Mouse (Mus musculus) heart, postnatal 25 days (tissue): Measurements from ENCODE around the gene Cyp21a1. TPM values are rescaled to one million over a fixed set of nuclear protein-coding genes. Genes with fewer than 3 reads are reported as not detected.
"Not testable (repeated sequence)": the region's sequence is repeated elsewhere in the genome, so short reads cannot be mapped to it uniquely, and the experiment has no call there.

Experiments used
- DNase-seq: peaks from one replicate; pipeline ENCODE4 v3.0.0; 2022; ENCODE audit warnings: low spot score
- intact Hi-C: fragments of 180-260 bp; cut with DNase I; formaldehyde crosslinking; loops from one replicate; pipeline ENCODE4 v1.15.1; 2025
- total RNA-seq, 2 experiments: library from RNA; stranded (reverse); gene quantifications; 2 replicates each; pipeline ENCODE4 v1.2.3; 2021

The Cyp21a1 gene
- total RNA-seq, 2 experiments from 2014 or later, result not detected

DNA sequence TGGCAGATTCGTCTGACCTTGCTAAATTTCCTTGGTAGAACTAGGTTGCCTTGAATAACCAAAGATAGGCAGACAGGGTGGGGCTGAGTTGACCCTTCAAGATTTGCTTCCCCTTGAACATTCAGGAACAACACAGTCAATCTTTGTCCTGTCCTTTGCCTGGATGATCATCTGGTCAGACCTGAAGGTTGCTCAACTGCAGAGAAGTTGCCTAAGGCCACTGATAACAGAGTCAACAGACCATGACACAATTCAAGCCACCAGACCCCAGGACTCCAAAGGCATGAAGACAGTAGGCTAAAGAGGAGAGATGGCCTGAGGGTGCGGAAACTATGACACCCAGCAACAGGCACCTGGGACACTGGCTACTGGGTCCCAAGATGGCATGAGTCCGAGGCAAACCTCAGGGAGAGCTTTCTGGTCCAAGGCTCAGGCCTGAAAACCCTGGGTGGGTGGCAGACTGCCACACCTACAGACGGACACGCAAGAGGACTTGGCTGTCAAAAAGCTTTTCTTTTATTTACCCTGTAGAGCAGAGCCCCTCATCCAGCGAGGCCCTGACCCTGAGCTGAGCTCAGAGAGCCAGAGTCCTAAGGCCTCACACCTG is 4.3 kb upstream of the Cyp21a1 start:
- DNase-seq, result no peak

DNA sequence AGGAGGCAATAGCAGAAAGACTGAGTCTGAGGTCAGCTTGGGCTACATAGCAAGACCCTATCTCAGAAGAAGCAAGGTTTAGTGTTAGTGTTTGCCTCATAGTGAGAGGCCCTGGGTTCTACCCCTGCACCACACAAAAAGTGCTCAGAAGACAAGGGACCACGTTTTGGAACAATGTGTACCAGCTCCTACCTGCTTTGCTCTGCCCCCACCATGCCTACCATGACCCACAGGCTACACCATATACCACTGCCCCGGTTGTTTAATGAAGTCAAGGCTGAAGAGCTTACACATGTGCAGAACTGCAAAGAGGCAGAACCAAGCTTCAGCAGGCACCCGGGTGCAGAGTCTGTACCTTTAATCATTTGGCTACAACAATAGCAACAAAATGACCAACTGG is 2.8 kb upstream of the Cyp21a1 start:
- intact Hi-C loops, result no loop called here

More for the DNA sequence above, 4.3 kb upstream of the Cyp21a1 start:
- intact Hi-C loops, result no loop called here

DNA sequence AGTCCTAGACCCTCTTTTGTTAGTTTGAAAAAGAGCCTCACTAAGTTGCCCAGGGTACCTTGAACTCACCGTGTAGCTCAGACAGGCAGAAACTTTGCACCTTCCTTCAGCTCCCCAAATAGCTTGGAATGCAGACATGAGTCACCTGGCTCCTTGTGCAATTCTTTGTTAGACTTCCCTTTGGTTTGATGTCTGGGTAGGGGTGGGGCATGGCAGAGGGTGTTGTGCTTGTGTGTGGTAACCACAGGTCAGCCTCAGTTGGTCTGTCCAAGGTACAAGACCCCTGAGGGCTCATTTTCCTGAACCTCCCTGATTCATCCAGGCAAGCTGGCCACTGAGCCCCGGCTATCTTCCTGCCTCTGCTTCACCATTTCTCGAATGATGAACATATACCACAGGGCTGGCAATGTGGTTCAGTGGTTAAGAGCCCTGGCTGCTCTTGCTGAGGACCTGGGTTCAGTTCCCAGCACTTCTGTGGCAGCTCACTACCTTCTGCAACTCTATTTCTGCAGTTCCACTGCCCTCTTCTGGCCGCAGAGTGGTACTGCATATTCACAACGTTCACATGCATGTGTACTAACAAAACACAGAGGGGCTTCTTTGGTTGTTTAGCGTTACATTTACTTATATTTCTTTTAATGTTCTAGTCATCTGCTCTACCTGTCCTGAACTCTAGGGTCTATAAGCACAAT is 656 bp upstream of the Cyp21a1 start:
- DNase-seq, result no peak
- intact Hi-C loops, result no loop called here

More for the DNA sequence above, 2.8 kb upstream of the Cyp21a1 start:
- no peak for DNase-seq

DNA sequence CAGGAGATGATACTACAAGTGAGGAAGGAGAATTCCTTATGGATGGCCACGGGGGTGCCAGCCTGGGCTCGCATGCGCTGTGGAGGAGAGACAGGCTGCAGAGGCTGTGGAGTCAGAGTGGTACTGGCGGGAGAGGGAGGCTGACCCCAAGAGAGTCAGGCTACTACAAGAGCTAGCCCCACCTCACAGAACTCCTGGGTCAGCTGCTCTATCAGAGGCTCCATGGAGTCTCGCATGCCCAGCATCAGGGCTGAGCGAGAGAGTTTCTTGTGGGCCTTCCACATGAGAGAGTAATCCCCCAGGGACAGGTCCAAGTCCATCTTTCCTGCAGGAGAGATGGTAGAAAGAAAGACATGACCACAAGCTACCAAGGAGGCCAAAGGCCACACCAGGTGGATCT is 994 bp downstream of the Cyp21a1 start:
- DNase-seq, intact Hi-C loops: not testable (repeated sequence)

DNA sequence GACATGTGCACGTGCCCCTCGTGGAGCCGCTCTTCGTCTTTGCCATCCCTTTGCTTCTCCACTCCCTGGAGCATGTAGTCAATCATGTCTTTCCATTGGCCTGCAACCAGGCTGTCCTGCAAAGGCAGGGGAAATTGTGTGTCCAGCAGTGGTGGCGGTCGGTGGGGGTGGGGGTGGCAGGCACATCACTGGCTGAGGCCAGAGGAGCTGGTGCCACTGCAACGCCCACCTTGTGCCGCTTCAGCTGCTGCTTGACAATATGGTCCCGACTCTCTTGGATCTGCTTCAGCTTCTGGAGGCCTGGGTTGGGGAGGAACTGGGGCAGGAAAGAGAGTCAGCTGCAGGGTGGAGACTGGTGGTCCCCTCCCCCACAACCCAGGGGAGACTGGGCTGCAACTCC is 1.6 kb downstream of the Cyp21a1 start:
- intact Hi-C loops, DNase-seq: not testable (repeated sequence)

DNA sequence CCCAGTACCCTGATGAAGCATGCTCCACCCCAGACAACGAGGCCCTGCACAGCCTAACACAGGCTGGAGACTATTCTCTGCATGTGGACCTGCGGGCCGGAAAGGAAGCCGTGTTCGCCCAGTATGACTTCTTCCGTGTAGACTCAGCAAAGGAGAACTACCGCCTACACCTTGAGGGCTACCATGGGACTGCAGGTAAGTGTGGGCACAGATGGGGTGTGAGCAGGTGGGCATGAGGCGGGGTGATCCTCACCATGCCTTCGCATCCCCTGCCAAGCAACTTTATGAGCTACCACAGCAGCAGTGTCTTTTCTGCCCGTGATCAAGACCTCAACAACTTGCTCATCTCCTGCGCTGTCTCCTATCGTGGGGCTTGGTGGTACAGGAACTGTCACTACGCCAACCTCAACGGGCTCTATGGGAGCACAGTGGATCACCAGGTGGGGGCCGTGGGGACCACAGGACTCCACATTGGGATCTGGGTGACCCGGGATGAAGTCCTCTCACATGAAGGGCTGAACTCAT is 3.5 kb downstream of the Cyp21a1 start:
- DNase-seq, intact Hi-C loops: not testable (repeated sequence)

DNA sequence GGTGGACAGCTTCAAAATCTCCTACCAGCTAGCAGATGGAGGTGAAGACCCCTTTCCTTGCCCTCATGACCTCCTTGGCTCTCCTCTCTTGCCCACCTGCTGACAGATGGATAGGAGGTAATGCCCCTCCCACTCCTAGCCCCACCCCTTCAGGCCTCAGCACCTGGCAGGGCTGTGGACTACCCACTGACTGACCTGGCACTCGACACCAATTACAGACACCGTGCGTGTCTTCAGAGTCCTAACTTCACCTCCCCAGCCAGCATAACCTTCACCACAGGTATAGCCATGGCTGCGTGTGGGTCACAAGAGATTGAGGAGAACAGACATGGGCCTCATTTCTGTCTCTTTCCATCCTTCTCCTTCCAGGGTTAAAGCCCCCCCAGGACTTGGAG is 4.8 kb downstream of the Cyp21a1 start:
- intact Hi-C loops, result loop anchor here (5.0 kb wide), 1 partner anchor 82 kb away; no protein-coding TSS in a partner anchor
- DNase-seq, result no peak

DNA sequence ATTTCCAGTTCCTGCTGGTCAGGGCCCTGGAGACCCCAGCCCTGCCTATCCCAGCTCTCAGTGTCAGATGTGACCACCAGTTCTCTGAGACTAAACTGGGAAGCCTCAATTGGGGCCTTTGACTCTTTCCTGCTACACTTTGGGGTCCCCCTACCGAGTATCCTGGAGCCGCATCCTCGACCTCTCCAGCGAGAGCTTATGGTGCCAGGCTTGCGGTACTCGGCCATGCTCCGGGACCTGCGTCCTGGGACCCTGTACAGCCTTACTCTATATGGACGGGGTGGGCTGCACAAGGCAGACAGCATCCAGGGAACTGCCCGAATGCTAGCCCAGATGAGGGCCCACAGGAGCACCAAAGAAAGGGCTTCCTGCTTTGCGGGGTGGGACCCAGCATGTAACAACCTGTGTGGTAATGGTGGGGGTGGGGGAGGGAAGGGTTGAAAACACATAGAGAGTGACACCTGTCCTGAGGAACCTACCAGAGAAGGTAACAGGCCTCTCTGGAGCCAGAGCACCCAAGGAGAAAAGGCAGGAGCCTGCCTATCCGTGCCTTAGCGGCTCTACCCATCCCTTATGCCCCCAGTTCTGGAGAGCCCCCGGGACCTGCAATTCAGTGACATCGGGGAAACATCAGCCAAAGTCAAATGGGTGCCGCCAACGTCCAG is 5.4 kb downstream of the Cyp21a1 start:
- DNase-seq, result no peak
- intact Hi-C loops, result loop anchor here (5.0 kb wide), 1 partner anchor 82 kb away; no protein-coding TSS in a partner anchor

DNA sequence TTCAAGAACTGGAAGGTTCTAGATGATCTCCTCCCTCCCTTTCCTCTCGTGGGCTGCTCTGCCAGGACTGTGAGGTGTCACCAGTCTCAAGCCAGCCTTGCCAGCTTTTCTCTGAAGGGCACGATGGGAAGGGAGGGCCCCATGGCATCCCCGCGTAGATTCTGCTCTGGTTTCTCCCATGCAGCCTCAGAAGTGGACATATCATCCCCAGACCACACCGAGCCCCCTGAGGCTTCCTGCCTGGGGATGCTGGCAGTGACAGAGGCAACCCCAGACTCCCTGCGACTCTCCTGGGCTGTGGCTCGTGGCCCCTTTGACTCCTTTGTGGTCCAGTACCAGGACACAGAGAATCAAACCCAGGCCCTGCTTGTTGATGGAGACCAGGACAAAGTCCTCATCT is 6.3 kb downstream of the Cyp21a1 start:
- intact Hi-C loops, result loop anchor here (5.0 kb wide), 1 partner anchor 81 kb away; no protein-coding TSS in a partner anchor
- not testable (repeated sequence) for DNase-seq

DNA sequence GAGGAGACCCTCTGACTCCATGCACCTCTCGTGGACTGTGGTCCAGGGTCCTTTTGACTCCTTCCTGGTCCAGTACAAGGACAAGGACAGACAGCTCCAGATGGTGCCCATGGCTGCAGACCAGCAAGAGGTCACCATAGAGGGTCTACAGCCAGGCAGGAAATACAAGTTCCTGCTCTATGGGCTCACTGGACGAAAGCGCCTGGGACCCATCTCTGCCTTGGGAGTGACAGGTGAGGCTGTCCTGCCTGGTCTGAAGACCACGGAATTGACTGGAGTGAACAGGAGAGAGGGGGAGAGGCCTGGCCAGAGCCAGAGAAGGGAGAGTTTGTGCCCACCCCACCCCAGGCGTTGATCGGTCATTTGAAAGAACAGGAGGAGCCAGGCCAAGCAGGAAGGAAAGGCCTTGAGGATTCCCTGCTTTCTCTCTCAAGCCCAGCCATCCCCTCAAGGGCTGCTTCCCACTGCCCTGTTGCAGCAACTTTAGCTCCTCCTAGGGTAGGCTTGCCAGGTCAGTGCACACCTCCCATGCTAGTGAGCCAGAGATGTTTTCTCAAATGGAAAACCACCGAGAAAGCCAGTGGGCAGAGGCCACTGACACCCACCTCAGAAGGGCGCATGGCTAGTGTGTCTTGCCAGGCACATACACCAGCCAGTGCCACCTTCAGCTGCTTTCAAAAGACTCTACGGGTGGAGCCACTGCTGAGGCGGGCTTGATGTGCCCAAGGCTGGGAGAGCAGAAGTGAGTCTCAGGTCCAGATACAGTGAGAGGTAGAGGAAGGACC is 7.0 kb downstream of the Cyp21a1 start:
- intact Hi-C loops, result loop anchor here (5.0 kb wide), 1 partner anchor 80 kb away; no protein-coding TSS in a partner anchor
- not testable (repeated sequence) for DNase-seq

DNA sequence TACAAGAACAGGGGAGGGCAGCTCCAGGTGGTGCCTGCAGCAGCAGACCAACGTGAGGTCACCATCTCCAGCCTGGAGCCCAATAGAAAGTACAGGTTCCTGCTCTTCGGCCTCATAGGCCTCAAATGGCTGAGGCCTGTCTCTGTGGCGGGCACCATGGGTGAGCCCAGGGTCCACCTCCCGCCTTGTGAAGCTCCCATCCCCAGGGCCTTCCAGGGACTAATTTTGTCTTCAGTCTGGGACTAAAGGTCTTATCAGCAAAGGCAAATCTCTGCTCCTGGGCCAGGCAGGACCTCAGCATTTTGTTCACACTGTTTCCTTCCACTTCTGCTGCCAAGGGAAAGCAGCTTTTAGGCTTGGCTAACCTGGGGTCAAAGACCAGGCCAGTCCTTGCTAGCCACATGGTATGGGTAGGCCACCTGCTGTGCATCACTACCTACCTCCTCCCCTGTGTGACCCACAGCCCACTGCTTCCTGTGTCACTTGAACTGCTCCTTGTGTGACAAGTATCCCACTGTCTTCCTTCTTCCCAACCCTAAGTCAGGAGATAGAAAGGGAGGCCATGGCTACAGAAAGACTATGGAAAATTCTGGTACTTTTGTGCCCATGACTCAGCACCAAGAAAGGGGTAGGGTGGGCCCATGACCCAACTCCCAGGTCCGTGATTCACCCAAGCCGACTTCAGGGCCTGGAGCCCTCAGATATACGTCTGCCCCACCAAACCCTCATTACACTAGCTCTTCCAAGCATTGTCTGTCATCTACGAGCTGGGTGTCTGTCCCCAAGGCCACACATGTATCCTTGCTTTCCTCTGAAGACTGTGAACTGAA is 7.8 kb downstream of the Cyp21a1 start:
- intact Hi-C loops, result loop anchor here (5.0 kb wide), 1 partner anchor 79 kb away; no protein-coding TSS in a partner anchor
- no peak for DNase-seq

DNA sequence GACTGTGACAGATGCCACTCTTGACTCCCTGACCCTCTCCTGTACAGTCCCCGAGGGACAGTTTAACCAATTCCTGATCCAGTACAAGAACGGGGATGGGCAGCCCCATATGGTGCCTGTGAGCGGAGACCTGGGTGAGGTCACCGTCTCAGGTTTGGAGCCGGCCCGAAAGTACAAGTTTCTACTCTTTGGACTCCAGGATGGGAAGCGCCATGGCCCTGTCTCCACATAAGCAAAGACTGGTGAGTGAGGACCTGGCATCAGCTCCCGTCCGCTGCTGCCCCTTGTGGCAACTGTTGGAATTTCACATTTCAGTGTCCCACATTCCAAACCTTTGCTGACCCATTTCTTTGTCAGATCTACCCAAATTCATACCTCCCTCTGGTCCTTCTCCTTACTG is 8.7 kb downstream of the Cyp21a1 start:
- no peak for DNase-seq
- intact Hi-C loops, result loop anchor here (5.0 kb wide), 1 partner anchor 78 kb away; no protein-coding TSS in a partner anchor

DNA sequence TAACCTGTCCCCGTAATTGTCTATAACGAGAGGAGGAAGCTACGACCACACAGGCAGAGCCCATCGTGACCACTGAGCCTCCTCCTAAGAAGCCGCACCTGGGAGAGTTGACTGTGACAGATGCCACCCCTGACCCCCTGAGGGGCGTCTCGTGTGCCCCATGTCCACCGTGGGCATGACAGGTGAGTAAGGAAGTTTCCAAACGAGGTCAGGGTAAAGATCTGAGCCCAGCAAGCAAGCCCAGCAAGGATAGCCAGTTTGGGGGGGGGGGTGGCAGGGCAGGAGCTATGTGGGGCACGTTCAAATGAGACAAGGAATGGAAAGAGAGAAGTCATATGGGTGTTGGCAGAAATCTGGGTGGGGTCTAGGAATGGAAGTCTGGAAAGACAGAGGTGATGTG is 9.3 kb downstream of the Cyp21a1 start:
- no peak for DNase-seq
- intact Hi-C loops, result loop anchor here (5.0 kb wide), 1 partner anchor 78 kb away; no protein-coding TSS in a partner anchor

DNA sequence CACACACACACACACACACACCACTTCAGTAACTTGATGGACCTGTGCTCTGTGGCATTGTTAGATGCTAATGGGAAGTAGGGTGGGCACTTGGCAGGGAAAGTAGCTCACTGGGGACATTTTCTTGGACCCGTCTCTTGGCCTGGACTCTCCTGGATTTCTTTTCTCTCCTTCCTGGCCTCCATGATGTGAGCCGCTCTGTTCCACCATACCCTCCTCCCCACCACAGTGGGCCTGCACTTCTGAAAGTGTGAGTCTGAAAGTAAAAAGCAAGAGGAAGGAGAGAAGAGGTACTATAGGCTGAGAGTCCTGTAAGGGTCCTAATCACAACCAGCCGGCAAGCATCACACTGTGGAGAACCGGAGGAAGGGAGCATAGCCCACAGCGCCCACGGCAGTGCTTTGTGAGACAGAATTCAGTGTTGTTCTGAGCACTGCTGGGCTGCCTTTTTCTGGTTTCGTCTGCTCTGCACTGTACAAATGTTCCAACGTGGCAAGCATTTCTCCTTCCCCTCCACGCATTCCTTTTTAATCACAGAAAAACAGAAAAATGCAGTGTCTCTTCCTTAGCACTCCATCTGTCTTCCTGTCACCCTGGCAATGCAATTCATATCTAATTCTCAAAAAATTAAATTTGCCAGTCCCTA is 26.6 kb downstream of the Cyp21a1 start:
- intact Hi-C loops, result no loop called here
- no peak for DNase-seq

DNA sequence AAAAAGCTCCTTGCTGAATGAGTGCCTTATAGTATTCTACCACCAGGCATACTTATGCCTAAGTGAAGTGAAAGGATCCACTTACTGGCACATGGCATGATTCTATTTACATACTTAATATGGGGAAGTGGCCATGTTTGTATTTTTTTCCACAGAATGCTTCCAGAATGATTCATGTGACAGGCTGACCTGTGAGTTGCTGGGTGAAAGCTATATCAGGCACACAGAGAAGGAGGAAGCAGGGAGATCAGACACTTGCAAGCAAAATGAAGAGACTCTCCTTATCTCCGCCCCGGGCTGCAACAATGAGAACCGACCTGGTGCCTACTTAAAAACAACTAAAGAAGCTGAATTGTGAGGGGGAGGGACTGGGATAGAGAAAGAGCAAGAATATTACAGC is 42.9 kb downstream of the Cyp21a1 start:
- intact Hi-C loops, result no loop called here
- no peak for DNase-seq
